Mouse (Mus musculus): ENCODE results near the gene Sgsm2.

GRCm38 (mm10) chr11:74867181-74867580 lies 29.7 kb downstream of the Sgsm2 start:
- TF ChIP-seq CTCF (IDR thresholded peaks at IDR 0.05; ENCODE audit: borderline replicate concordance, insufficient read depth, low read depth, low read length) (no peak), POLR2A (IDR thresholded peaks at IDR 0.05; ENCODE audit: borderline replicate concordance, insufficient read depth, low read length) (no peak)
